Mouse (Mus musculus) hindbrain, embryonic 15.5 days (tissue): ENCODE data around the gene Smim15. TPM values are rescaled to one million over a fixed set of nuclear protein-coding genes. Genes with fewer than 3 reads are reported as not detected.

Source experiments
- polyA plus RNA-seq: library from polyadenylated mRNA; unstranded; fragments of >200 nt; fragmentation: Nextera tagmentation; extraction: Ambion mirVana; gene quantifications from 2 replicates; pipeline ENCODE4 v1.2.1, GENCODE M21; 2015

Gene Smim15
- polyA plus RNA-seq, 1 experiment from 2014 or later = 37.2 TPM

Other genes starting within 250 kb of the Smim15 start
- gene Ndufaf2, start 114.2 kb downstream of the Smim15 start, polyA plus RNA-seq = 78.5 and 79.3 TPM in 2 replicates
- gene Ercc8, start 114.3 kb downstream of the Smim15 start, polyA plus RNA-seq = 30.3 and 31.8 TPM in 2 replicates
- gene Elovl7, start 170.0 kb downstream of the Smim15 start, polyA plus RNA-seq = 2.7 and 3.0 TPM in 2 replicates